Mouse (Mus musculus): ENCODE data around the gene Slco1a5. TPM values are rescaled to one million over a fixed set of nuclear protein-coding genes. Genes with fewer than 3 reads are reported as not detected.
"Not testable (repeated sequence)": the region's sequence is repeated elsewhere in the genome, so short reads cannot be mapped to it uniquely, and the experiment has no call there.

Gene Slco1a5
- polyA plus RNA-seq (2012; rRNA removed), result 3.7 and 3.8 TPM in 2 replicates

GRCm38 (mm10) chr6:142322881-142323280, at the start of gene Slco1a5:
Gene Slco1a5, minus strand, starts transcription at chr6:142322981.
- no peak for DNase-seq (ENCODE audit: low read depth)

GRCm38 (mm10) chr6:142369568-142369967, 46.8 kb upstream of the Slco1a5 start:
- DNase-seq (ENCODE audit: low read depth), result no peak

DNA sequence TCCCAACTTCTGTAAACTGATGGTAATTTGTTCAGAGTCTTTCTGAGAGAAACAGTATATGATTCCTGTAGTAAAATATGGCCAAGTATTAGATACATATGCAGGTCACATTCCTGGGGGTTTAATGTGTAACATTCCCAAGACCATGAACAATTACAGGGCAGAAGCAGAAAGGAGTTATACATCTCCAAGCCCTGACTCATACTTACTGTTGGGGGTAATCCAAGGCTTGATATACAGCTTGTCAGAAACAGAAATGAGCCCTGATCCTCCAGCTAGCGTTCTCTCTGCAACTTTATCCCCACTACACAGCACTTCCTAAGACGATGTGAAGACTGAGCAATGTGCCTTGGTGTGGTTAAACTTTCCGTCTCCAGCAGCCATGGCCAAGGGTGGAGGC, 44.8 kb upstream of the Slco1a5 start:
- no peak for DNase-seq (ENCODE audit: low read depth)

- no peak for DNase-seq (ENCODE audit: low read depth)
These were observed 43.8 kb upstream of the Slco1a5 start for GRCm38 (mm10) chr6:142366473-142367018.

DNA sequence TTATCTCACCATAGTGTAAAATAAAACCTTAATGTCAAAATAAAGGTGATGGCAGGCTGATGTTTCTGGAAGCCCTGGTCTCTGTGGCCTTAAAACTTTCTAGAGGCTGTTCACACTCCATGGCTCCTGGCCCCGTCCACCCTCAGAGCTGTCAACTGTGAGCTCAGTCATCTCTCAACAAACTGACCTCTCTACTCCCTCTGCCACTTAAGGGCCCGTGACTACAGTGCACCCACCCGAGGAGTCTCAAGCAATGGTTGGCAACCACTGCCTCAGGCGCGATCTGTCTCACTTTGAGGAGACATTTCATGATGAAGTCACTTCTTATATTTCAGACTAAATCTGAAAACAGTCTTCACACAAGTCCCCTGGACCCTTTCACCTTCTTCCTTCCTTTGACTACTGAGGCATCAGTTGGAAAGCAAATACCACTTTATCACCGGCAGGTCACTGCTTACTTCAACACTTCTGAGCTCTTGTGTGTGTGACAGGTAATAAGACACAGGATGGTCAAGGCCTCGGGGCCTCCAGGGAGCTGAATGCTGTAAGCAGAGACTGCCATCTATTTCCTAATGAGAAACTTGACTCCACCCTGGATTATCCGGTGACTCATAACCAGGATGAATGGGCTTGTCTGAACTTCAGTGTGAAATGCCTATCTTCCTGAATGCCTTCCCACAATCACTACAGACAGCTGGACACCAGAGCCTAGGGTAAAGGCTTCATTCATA, 43.1 kb upstream of the Slco1a5 start:
- peak; percentile 30 for DNase-seq (ENCODE audit: low read depth)

- DNase-seq (ENCODE audit: low read depth), result no peak
These were observed 40.3 kb upstream of the Slco1a5 start for GRCm38 (mm10) chr6:142363019-142363576.

DNA sequence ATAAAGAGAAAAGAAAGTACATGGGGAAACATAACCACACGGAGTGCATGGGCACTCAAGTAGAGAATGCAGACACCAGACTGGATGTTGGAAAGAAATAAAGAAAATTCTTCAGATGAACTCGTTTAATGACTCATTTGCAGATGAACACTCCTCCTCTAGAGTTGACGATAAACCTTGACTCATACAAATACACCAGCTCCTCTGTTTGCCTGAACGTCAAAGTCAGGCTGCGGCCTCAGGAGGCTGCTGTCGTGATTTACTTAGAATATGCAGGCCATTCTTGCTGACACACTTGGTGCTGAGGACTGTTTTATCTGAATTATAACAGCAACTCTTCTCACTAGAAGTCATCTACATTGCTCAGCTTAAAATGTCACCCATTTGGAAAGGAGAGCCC, 39.3 kb upstream of the Slco1a5 start:
- no peak for DNase-seq (ENCODE audit: low read depth)

DNA sequence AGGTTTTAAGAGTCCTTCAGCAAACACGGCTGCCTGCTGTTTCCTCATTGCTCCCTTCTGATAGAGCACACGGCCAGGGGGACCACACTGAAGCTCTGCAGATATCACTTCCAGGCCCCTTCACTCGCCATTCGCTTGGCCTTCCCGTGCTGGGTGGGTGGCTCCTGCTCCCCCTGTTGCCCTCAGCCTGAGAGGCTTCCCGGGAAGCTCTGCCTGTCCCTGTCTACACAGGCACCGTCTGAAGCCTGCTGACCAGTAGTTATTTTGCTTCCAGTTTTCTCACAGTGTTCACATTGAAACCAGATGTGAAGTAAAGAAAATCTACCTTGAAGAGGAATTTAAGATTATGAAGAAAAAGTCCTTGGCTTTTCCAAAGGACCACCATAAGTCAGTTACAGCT, 34.3 kb upstream of the Slco1a5 start:
- DNase-seq (ENCODE audit: low read depth), result no peak

DNA sequence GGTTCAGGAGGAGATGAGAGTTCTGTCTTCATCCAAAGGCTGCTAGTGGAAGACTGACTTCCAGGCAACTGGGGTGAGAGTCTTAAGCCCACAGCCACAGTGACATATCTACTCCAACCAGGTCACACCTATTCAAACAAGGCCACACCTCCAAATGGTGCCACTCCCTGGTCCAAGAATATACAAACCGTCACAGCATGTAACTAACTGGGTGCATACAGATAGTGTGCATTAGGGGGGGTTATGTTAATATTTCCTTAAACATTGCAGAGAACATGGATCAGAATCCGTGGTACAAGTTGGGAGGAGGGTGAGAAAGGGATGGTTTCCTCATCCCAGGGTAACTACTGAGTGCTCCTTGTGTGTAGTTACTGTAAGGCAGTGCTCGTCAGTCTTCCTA, 29.3 kb upstream of the Slco1a5 start:
- DNase-seq (ENCODE audit: low read depth), result not testable (repeated sequence)

GRCm38 (mm10) chr6:142347431-142348385, 24.9 kb upstream of the Slco1a5 start:
- DNase-seq (ENCODE audit: low read depth), result no peak

GRCm38 (mm10) chr6:142346181-142347110, 23.7 kb upstream of the Slco1a5 start:
- DNase-seq (ENCODE audit: low read depth), result no peak

DNA sequence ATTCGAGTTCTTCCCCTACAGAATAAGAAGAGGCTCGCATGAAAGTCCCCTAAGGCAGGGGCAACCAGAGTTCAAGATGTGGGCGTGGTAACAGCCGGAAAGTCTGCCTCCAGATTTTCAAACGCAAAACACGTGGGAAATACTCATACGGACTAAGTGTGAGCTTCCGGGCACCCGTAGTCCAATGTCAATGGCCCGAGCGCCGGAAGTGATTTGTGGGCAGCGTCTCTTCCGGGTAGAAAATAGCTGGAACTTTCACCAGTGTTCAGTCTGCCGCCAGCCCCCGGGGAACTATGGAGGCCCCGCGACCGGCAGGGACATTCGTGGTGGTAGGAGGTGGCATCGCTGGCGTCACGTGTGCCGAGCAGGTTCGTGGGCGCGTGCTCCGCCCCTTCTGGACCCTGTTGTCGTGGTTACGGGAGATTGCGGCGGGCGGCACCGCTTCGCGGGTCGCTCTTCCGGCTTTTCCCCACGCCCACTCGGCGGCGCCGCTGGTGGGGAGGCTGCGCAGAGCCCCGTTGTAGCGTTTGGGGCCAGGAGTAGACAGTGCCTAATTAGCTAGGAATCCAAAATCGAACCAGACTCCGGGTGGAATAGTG, 22.8 kb upstream of the Slco1a5 start, which contains the start of gene Pyroxd1:
Pyroxd1 (plus strand) TSS at position 215 of the 599 bp plus-strand sequence.
- no peak for DNase-seq (ENCODE audit: low read depth)

- no peak for DNase-seq (ENCODE audit: low read depth)
These were observed 20.8 kb upstream of the Slco1a5 start for GRCm38 (mm10) chr6:142343561-142343960.

- DNase-seq (ENCODE audit: low read depth), result no peak
These were observed 16.8 kb upstream of the Slco1a5 start for GRCm38 (mm10) chr6:142339576-142339975.

DNA sequence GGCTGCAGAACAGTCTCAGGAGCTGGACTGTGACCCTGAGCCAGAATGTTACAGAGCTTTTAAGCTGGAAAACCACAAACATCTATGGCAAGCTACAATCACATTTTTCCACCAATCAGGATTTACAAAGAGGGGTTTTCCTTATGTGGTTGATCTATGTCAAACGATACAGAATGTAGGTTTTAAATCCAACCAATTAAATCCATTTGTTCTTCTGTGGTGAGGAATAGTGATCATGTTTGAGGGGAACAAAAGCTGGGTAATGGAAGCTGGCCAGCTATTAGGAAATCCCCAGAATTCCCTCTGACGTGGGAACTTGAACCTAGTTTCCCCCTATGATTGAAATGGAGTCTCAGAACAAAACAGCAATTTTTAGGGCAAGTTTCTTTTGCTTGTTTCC, 16.2 kb upstream of the Slco1a5 start:
- DNase-seq (ENCODE audit: low read depth), result no peak

DNA sequence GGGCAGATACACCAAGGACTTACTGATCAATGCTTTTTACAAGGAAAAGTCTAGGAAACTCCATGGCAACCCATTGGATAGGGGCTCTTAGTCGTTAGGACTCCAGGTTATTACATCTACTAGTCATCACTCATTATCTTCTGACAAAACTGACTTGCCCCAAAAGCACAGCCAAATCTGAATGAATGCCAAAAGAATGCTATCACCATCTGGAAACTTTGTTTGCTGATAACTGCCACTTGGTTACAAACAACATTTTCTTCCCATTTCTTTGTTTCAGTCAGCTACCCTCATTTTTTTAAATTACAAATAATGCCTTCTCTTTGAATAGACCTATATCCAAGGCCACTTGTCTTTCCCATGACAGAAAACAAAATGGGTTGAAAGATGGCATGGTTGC, 6.4 kb upstream of the Slco1a5 start:
- no peak for DNase-seq (ENCODE audit: low read depth)

DNA sequence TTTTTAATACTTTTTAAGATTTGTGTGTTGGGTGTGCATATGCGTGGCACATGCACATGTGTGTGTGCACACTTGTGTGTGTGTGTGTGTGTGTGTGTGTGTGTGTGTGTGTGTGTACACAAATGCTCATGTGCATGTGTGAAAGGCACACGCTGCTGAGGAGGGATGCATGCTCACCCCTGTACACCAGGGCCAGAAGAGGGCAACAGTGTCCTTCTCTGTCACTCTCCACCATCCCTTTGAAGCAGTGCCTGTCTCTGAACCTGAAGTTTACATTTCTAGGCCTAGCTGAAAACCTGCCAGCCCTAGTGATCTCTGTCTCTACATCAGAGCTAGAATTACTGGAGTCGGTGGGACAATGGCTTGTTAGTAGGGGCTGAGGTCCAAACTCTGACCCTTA, 3.8 kb upstream of the Slco1a5 start:
- no peak for DNase-seq (ENCODE audit: low read depth)

- no peak for DNase-seq (ENCODE audit: low read depth)
These were observed 5.7 kb downstream of the Slco1a5 start for GRCm38 (mm10) chr6:142317106-142317505.

- no peak for DNase-seq (ENCODE audit: low read depth)
These were observed 8.5 kb downstream of the Slco1a5 start for GRCm38 (mm10) chr6:142314285-142314684.

DNA sequence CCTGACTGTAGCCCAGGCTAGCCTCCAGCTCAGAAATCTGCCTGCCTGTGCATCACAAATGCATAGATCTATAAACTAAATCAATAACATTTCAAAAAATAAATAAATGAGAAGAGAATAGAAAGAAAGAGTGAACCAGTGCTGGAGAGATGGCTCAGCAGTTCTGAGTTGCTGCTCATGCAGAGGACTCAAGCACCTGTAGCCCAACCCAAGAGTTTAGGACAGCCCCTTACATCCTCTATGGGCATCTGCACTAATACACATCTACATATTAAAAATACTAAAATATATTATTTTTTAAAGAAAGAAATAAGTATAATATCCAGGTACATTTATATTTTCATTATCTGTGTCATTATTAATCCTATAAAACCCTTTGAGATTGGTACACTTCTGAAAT, 17.7 kb downstream of the Slco1a5 start:
- no peak for DNase-seq (ENCODE audit: low read depth)

- no peak for DNase-seq (ENCODE audit: low read depth)
These were observed 24.7 kb downstream of the Slco1a5 start, which contains the start of gene Iapp for GRCm38 (mm10) chr6:142298098-142298497. Gene Iapp, plus strand, starts transcription at chr6:142298423.
